Mouse (Mus musculus): ENCODE data around the gene March10. TPM values are rescaled to one million over a fixed set of nuclear protein-coding genes. Genes with fewer than 3 reads are reported as not detected.

The March10 gene
- polyA plus RNA-seq, 1 experiment from 2014 or later: not detected

GRCm38 (mm10) chr11:105362946-105363597, 93.5 kb downstream of the March10 start:
- Histone ChIP-seq H3K27me3 (ENCODE audit: control insufficient read depth, insufficient read depth, low read length) (no peaks in the 10 kb centered on the region), H3K9ac (ENCODE audit: low read length) (peak overlapping the region; percentile 72), H3K36me3 (ENCODE audit: control insufficient read depth, insufficient read depth, low read length) (no peaks in the 10 kb centered on the region), H3K4me3 (ENCODE audit: low read depth, low read length) (peak overlapping the region; percentile 47), H3K4me2 (ENCODE audit: low read depth) (peak overlapping the region; percentile 84), H3K27ac (ENCODE audit: low read depth, low read length) (no peak overlapping the region), H3K4me1 (ENCODE audit: control insufficient read depth, insufficient read depth, low read length) (peaks cover 15% of the 10 kb centered on the region), H3K9me3 (ENCODE audit: control insufficient read depth, low read length) (no peaks in the 10 kb centered on the region)
- peak; percentile 89 for DNase-seq (ENCODE audit: low spot score)
- under 1% methylated on average over 40 of the region's 40 CpGs for WGBS
- ATAC-seq (ENCODE audit: insufficient read depth, low FRiP score, low TSS enrichment): peak; percentile 71

GRCm38 (mm10) chr11:105362041-105362765, 94.3 kb downstream of the March10 start:
- ATAC-seq (ENCODE audit: insufficient read depth, low FRiP score, low TSS enrichment): no peak
- no peak for DNase-seq (ENCODE audit: low spot score)
- no peak overlapping the region for H3K9ac ChIP-seq (ENCODE audit: low read length)
- H3K4me3 ChIP-seq (ENCODE audit: low read depth, low read length): no peak overlapping the region
- H3K4me1 ChIP-seq (ENCODE audit: control insufficient read depth, insufficient read depth, low read length): peaks cover 15% of the 10 kb centered on the region
- H3K36me3 ChIP-seq (ENCODE audit: control insufficient read depth, insufficient read depth, low read length): no peaks in the 10 kb centered on the region
- 91% methylated on average over 4 of the region's 4 CpGs for WGBS
- H3K4me2 ChIP-seq (ENCODE audit: low read depth): no peak overlapping the region
- no peaks in the 10 kb centered on the region for H3K27me3 ChIP-seq (ENCODE audit: control insufficient read depth, insufficient read depth, low read length)
- H3K9me3 ChIP-seq (ENCODE audit: control insufficient read depth, low read length): no peaks in the 10 kb centered on the region
- H3K27ac ChIP-seq (ENCODE audit: low read depth, low read length): no peak overlapping the region

DNA sequence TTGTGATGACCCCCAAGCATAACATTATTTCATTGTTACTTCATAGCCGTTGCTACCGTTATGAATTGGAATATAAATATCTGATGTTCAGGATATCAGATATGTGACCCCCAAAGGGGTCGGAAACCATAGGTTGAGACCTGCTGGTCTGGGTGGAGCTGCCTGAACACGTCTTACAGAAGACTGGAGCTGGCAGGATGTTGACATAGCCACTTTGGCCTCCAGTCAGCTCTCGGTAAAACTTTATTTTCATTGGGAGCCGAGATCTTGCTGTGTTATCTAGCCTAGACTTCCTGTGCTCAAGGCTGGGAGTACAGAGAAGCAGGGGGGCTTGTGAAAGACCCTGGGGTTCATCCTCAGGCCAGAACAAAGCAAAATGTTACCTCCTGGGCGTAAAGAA, 100.2 kb downstream of the March10 start:
- no peaks in the 10 kb centered on the region for H3K36me3 ChIP-seq (ENCODE audit: control insufficient read depth, insufficient read depth, low read length)
- H3K4me3 ChIP-seq (ENCODE audit: low read depth, low read length): no peak overlapping the region
- no peak for ATAC-seq (ENCODE audit: insufficient read depth, low FRiP score, low TSS enrichment)
- H3K27ac ChIP-seq (ENCODE audit: low read depth, low read length): no peak overlapping the region
- H3K9me3 ChIP-seq (ENCODE audit: control insufficient read depth, low read length): no peaks in the 10 kb centered on the region
- no peak overlapping the region for H3K4me2 ChIP-seq (ENCODE audit: low read depth)
- H3K4me1 ChIP-seq (ENCODE audit: control insufficient read depth, insufficient read depth, low read length): no peaks in the 10 kb centered on the region
- no peak for DNase-seq (ENCODE audit: low spot score)
- 78% methylated on average over 7 of the region's 7 CpGs for WGBS
- H3K27me3 ChIP-seq (ENCODE audit: control insufficient read depth, insufficient read depth, low read length): no peaks in the 10 kb centered on the region
- H3K9ac ChIP-seq (ENCODE audit: low read length): no peak overlapping the region

GRCm38 (mm10) chr11:105353891-105354280, 102.6 kb downstream of the March10 start:
- 89% methylated on average over 4 of the region's 4 CpGs for WGBS
- DNase-seq (ENCODE audit: low spot score): no peak
- H3K4me3 ChIP-seq (ENCODE audit: low read depth, low read length): no peak overlapping the region
- no peaks in the 10 kb centered on the region for H3K27me3 ChIP-seq (ENCODE audit: control insufficient read depth, insufficient read depth, low read length)
- H3K36me3 ChIP-seq (ENCODE audit: control insufficient read depth, insufficient read depth, low read length): no peaks in the 10 kb centered on the region; the same call in none of the 2 replicates
- H3K4me2 ChIP-seq (ENCODE audit: low read depth): no peak overlapping the region
- no peak for ATAC-seq (ENCODE audit: insufficient read depth, low FRiP score, low TSS enrichment)
- H3K9me3 ChIP-seq (ENCODE audit: control insufficient read depth, low read length): no peaks in the 10 kb centered on the region
- no peaks in the 10 kb centered on the region for H3K4me1 ChIP-seq (ENCODE audit: control insufficient read depth, insufficient read depth, low read length)
- no peak overlapping the region for H3K27ac ChIP-seq (ENCODE audit: low read depth, low read length)
- no peak overlapping the region for H3K9ac ChIP-seq (ENCODE audit: low read length)

- H3K4me1 ChIP-seq (ENCODE audit: control insufficient read depth, insufficient read depth, low read length): no peaks in the 10 kb centered on the region
- DNase-seq (ENCODE audit: low spot score): no peak
- WGBS: 73% methylated on average over 9 of the region's 9 CpGs
- no peak for ATAC-seq (ENCODE audit: insufficient read depth, low FRiP score, low TSS enrichment)
- H3K4me3 ChIP-seq (ENCODE audit: low read depth, low read length): no peak overlapping the region
- no peaks in the 10 kb centered on the region for H3K27me3 ChIP-seq (ENCODE audit: control insufficient read depth, insufficient read depth, low read length)
- no peak overlapping the region for H3K4me2 ChIP-seq (ENCODE audit: low read depth)
- peaks cover 1% of the 10 kb centered on the region for H3K36me3 ChIP-seq (ENCODE audit: control insufficient read depth, insufficient read depth, low read length)
- no peak overlapping the region for H3K9ac ChIP-seq (ENCODE audit: low read length)
- H3K9me3 ChIP-seq (ENCODE audit: control insufficient read depth, low read length): no peaks in the 10 kb centered on the region
- no peak overlapping the region for H3K27ac ChIP-seq (ENCODE audit: low read depth, low read length)
Measured at GRCm38 (mm10) chr11:105352954-105353890, 103.3 kb downstream of the March10 start.

- H3K27me3 ChIP-seq (ENCODE audit: control insufficient read depth, insufficient read depth, low read length): no peaks in the 10 kb centered on the region
- no peak overlapping the region for H3K9ac ChIP-seq (ENCODE audit: low read length)
- 60% methylated on average over 8 of the region's 8 CpGs for WGBS
- ATAC-seq (ENCODE audit: insufficient read depth, low FRiP score, low TSS enrichment) (no peak), DNase-seq (ENCODE audit: low spot score) (no peak)
- no peak overlapping the region for H3K4me2 ChIP-seq (ENCODE audit: low read depth)
- no peak overlapping the region for H3K27ac ChIP-seq (ENCODE audit: low read depth, low read length)
- peaks cover 2% of the 10 kb centered on the region for H3K36me3 ChIP-seq (ENCODE audit: control insufficient read depth, insufficient read depth, low read length)
- no peak overlapping the region for H3K4me3 ChIP-seq (ENCODE audit: low read depth, low read length)
- H3K9me3 ChIP-seq (ENCODE audit: control insufficient read depth, low read length): no peaks in the 10 kb centered on the region
- no peaks in the 10 kb centered on the region for H3K4me1 ChIP-seq (ENCODE audit: control insufficient read depth, insufficient read depth, low read length)
Measured at GRCm38 (mm10) chr11:105352152-105352551, 104.4 kb downstream of the March10 start.

DNA sequence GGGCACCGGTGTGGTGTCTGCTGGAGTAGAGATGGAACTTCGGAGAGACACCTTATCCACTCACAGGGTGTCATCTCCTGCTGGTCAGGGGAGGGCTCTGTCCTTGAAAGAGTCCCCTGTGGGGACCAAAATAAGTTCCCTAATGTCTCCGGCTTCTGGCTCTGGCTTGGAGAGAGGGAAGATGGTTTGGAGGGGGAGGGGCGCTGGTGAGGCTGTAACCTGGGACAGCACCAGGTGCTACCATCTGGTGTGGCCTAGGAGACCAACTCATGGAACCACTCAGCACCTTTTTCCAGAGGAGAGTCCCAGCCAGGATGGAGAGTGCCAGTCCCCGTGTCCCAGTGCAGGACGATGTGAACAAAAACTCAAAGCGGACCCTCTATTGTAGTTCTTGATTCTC, 105.9 kb downstream of the March10 start:
- no peak for DNase-seq (ENCODE audit: low spot score)
- Histone ChIP-seq H3K9me3 (ENCODE audit: control insufficient read depth, low read length) (no peaks in the 10 kb centered on the region), H3K4me2 (ENCODE audit: low read depth) (no peak overlapping the region), H3K27me3 (ENCODE audit: control insufficient read depth, insufficient read depth, low read length) (no peaks in the 10 kb centered on the region), H3K36me3 (ENCODE audit: control insufficient read depth, insufficient read depth, low read length) (peaks cover 2% of the 10 kb centered on the region), H3K4me3 (ENCODE audit: low read depth, low read length) (no peak overlapping the region), H3K4me1 (ENCODE audit: control insufficient read depth, insufficient read depth, low read length) (no peaks in the 10 kb centered on the region), H3K9ac (ENCODE audit: low read length) (no peak overlapping the region), H3K27ac (ENCODE audit: low read depth, low read length) (no peak overlapping the region)
- WGBS: 86% methylated on average over 7 of the region's 7 CpGs
- ATAC-seq (ENCODE audit: insufficient read depth, low FRiP score, low TSS enrichment): no peak

GRCm38 (mm10) chr11:105349780-105350324, 106.7 kb downstream of the March10 start:
- ATAC-seq (ENCODE audit: insufficient read depth, low FRiP score, low TSS enrichment) (no peak), DNase-seq (ENCODE audit: low spot score) (no peak)
- no peak overlapping the region for H3K27ac ChIP-seq (ENCODE audit: low read depth, low read length)
- H3K27me3 ChIP-seq (ENCODE audit: control insufficient read depth, insufficient read depth, low read length): no peaks in the 10 kb centered on the region
- no peak overlapping the region for H3K9ac ChIP-seq (ENCODE audit: low read length)
- no peaks in the 10 kb centered on the region for H3K9me3 ChIP-seq (ENCODE audit: control insufficient read depth, low read length)
- WGBS: 94% methylated on average over 19 of the region's 19 CpGs
- peaks cover 2% of the 10 kb centered on the region for H3K36me3 ChIP-seq (ENCODE audit: control insufficient read depth, insufficient read depth, low read length)
- H3K4me1 ChIP-seq (ENCODE audit: control insufficient read depth, insufficient read depth, low read length): no peaks in the 10 kb centered on the region
- H3K4me2 ChIP-seq (ENCODE audit: low read depth): no peak overlapping the region
- no peak overlapping the region for H3K4me3 ChIP-seq (ENCODE audit: low read depth, low read length)

Measured in neural tube, embryonic 11.5 days (tissue).